Mouse (Mus musculus): ENCODE results near the gene Bbx. TPM values are rescaled to one million over a fixed set of nuclear protein-coding genes. Genes with fewer than 3 reads are reported as not detected.

Gene Bbx
- total and polyA plus RNA-seq, 3 experiments = 20.6 to 26.2 (median 21.6) TPM

DNA sequence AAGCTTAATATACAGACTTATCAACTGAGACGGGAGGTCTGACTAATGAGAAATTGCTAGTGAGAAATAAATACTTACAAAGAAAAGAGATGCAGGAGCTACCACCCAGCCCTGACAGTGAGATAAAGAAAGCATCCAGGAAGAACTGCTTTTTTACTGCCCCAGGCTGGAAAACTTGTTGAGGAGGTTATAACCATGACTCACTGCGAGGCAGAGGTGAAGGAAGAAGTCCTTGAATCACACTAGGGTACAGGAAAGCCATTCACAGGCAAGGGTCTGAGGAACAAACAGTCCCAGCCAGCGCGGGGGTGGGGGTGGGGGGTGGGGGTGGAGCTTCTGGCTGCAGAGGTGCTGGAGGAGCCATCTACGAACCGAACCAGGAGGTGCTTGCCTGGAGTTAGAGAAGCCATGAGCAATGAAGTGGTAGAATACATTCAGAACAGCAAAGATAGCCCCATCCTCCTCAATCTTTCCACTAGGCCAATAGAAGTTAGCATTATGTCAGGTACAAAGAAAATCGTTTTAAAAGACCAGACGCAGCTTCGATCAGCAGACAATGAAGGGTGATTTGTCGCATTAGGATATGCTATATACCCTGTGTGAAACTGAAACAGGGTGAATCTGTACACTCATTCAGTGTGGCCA is 30.2 kb upstream of the Bbx start:
- no peak for DNase-seq (ENCODE audit: extremely low read depth)
- H3K9ac ChIP-seq (ENCODE audit: insufficient read depth, low read depth) = peak overlapping the region; percentile 57
- TF ChIP-seq SIN3A (IDR thresholded peaks at IDR 0.05; ENCODE audit: low read length) (no peak), TCF12 (IDR thresholded peaks at IDR 0.05; ENCODE audit: low read depth, low read length) (no peak), TBP (conservative IDR thresholded peaks at IDR 0.05; ENCODE audit: low read depth, low read length) (0 out of 2 replicates have a peak, but pooled peaks have one; percentile 12), UBTF (IDR thresholded peaks at IDR 0.05; ENCODE audit: low read depth, low read length) (no peak), RCOR1 (conservative IDR thresholded peaks at IDR 0.05; ENCODE audit: low read depth, low read length) (no peak), JUND (conservative IDR thresholded peaks at IDR 0.05; ENCODE audit: low read depth, low read length) (no peak), KAT2A (IDR thresholded peaks at IDR 0.05; ENCODE audit: insufficient replicate concordance, low read length) (no peak), NRF1 (IDR thresholded peaks at IDR 0.05; ENCODE audit: low read depth, low read length) (no peak), ZMIZ1 (IDR thresholded peaks at IDR 0.05; ENCODE audit: low read depth, low read length) (no peak), RAD21 (IDR thresholded peaks at IDR 0.05; ENCODE audit: low read depth, low read length) (no peak), BHLHE40 (IDR thresholded peaks at IDR 0.05; ENCODE audit: low read depth, low read length) (no peak), MEF2A (IDR thresholded peaks at IDR 0.05; ENCODE audit: borderline replicate concordance, low read depth, low read length) (no peak), MYC (IDR thresholded peaks at IDR 0.05; ENCODE audit: low read depth, low read length) (peak; percentile 5; the same call in 1 of the 2 replicates), POLR2A (IDR thresholded peaks at IDR 0.05; ENCODE audit: low read depth, low read length) (peak; percentile 41; the same call in 1 of the 2 replicates)
- H3K4me1 ChIP-seq (ENCODE audit: control insufficient read depth in 1 of 2, insufficient read depth in 2 of 2) = peaks cover 5 to 12% of the 10 kb centered on the region in 2 experiments; a peak in 3 of 4 replicates
- H3K36me3 ChIP-seq (replicated peaks in 1 of 2; ENCODE audit: control insufficient read depth in 1 of 2, insufficient read depth in 1 of 2, low read length in 1 of 2) = no peaks in the 10 kb centered on the region
- H3K4me3 ChIP-seq (replicated peaks in 1 of 3; ENCODE audit: low read depth in 2 of 3, low read length in 2 of 3, poor library complexity in 1 of 3) = peak overlapping the region in 1 of 3 experiments; percentile 15
- no peaks in the 10 kb centered on the region for H3K27me3 ChIP-seq (replicated peaks)
- peak overlapping the region; percentile 57 for H3K4me2 ChIP-seq (ENCODE audit: insufficient read depth, low read depth, poor library complexity, severe bottlenecking)
- H3K9me3 ChIP-seq (replicated peaks; ENCODE audit: low read length) = no peaks in the 10 kb centered on the region
- no peak overlapping the region for H3K27ac ChIP-seq (ENCODE audit: insufficient read depth, low read depth)
- in situ Hi-C loops (cut with MboI; ENCODE audit: low pct_ligation_motif_present, low pct_unique_long_range_greater_than_20kb, low sequenced_read_pairs) = no loop called here
- dilution Hi-C loops (cut with MboI; ENCODE audit: extremely low pct_ligation_motif_present, extremely low pct_unique_long_range_greater_than_20kb, low sequenced_read_pairs) = no loop called here
- no peaks in the 10 kb centered on the region for H3K79me2 ChIP-seq (replicated peaks; ENCODE audit: control insufficient read depth, extremely low read depth, insufficient read depth, poor library complexity, severe bottlenecking)

- no peaks in the 10 kb centered on the region for H3K9me3 ChIP-seq (replicated peaks; ENCODE audit: low read length)
- in situ Hi-C loops (cut with MboI; ENCODE audit: low pct_ligation_motif_present, low pct_unique_long_range_greater_than_20kb, low sequenced_read_pairs) = no loop called here
- peaks cover 3 to 12% of the 10 kb centered on the region in 2 experiments; a peak in 3 of 4 replicates for H3K4me1 ChIP-seq (ENCODE audit: control insufficient read depth in 1 of 2, insufficient read depth in 2 of 2)
- DNase-seq (ENCODE audit: extremely low read depth) = no peak
- dilution Hi-C loops (cut with MboI; ENCODE audit: extremely low pct_ligation_motif_present, extremely low pct_unique_long_range_greater_than_20kb, low sequenced_read_pairs) = no loop called here
- no peak overlapping the region for H3K4me2 ChIP-seq (ENCODE audit: insufficient read depth, low read depth, poor library complexity, severe bottlenecking)
- TF ChIP-seq CHD1 (IDR thresholded peaks at IDR 0.05; ENCODE audit: low read depth, low read length) = no peak
- no peak for TF ChIP-seq ETS1 (conservative IDR thresholded peaks at IDR 0.05; ENCODE audit: low read depth, low read length)
- TF ChIP-seq USF1 (IDR thresholded peaks at IDR 0.05; ENCODE audit: low read depth, low read length) = no peak
- TF ChIP-seq SIN3A (IDR thresholded peaks at IDR 0.05; ENCODE audit: low read length) = no peak
- TF ChIP-seq GABPA (IDR thresholded peaks at IDR 0.05; ENCODE audit: insufficient replicate concordance, low read depth, low read length) = no peak
- TF ChIP-seq USF2 (conservative IDR thresholded peaks at IDR 0.05; ENCODE audit: low read depth, low read length) = no peak
- TF ChIP-seq RAD21 (IDR thresholded peaks at IDR 0.05; ENCODE audit: low read depth, low read length) = no peak
- no peak for TF ChIP-seq POLR2AphosphoS2 (IDR thresholded peaks at IDR 0.05; ENCODE audit: low read depth, low read length)
- TF ChIP-seq EP300 (IDR thresholded peaks at IDR 0.05; ENCODE audit: low read length) = no peak
- TF ChIP-seq RCOR1 (conservative IDR thresholded peaks at IDR 0.05; ENCODE audit: low read depth, low read length) = no peak
- TF ChIP-seq KAT2A (IDR thresholded peaks at IDR 0.05; ENCODE audit: insufficient replicate concordance, low read length) = no peak
- no peak for TF ChIP-seq JUN (IDR thresholded peaks at IDR 0.05; ENCODE audit: insufficient read depth, low read depth, low read length)
- H3K79me2 ChIP-seq (replicated peaks; ENCODE audit: control insufficient read depth, extremely low read depth, insufficient read depth, poor library complexity, severe bottlenecking) = no peaks in the 10 kb centered on the region
- no peak overlapping the region for H3K4me3 ChIP-seq (replicated peaks in 1 of 3; ENCODE audit: low read depth in 2 of 3, low read length in 2 of 3, poor library complexity in 1 of 3)
- no peaks in the 10 kb centered on the region for H3K27me3 ChIP-seq (replicated peaks)
- no peak overlapping the region for H3K9ac ChIP-seq (ENCODE audit: insufficient read depth, low read depth)
- no peaks in the 10 kb centered on the region for H3K36me3 ChIP-seq (replicated peaks in 1 of 2; ENCODE audit: control insufficient read depth in 1 of 2, insufficient read depth in 1 of 2, low read length in 1 of 2)
- H3K27ac ChIP-seq (ENCODE audit: insufficient read depth, low read depth) = no peak overlapping the region
Observed at GRCm38 (mm10) chr16:50459146-50459545, 27.0 kb upstream of the Bbx start.
